Mouse (Mus musculus) thymus, postnatal 14 days (tissue): ENCODE measurements around the gene Zfp428.
A peak's percentile ranks its signal among the peaks of the same experiment; 100 is the strongest.

Experiments
- DNase-seq: peaks from one replicate; pipeline ENCODE4 v3.0.0; 2021

Gene Zfp428

GRCm38 (mm10) chr7:24561450-24561849, 54.6 kb downstream of the Zfp428 start:
- no peak for DNase-seq

GRCm38 (mm10) chr7:24563191-24563836, 56.5 kb downstream of the Zfp428 start:
- DNase-seq, result no peak

GRCm38 (mm10) chr7:24563837-24564206, 57.0 kb downstream of the Zfp428 start:
- DNase-seq, result no peak

GRCm38 (mm10) chr7:24564607-24565265, 57.9 kb downstream of the Zfp428 start:
- peak; percentile 84 for DNase-seq
